Mouse (Mus musculus): ENCODE measurements around the gene Calr4.

The Calr4 gene

GRCm38 (mm10) chr4:109234185-109234584 lies at the start of gene Calr4:
Calr4 (plus strand) TSS chr4:109234485.
- no peak for DNase-seq (ENCODE audit: inconsistent ontology term)

GRCm38 (mm10) chr4:109185616-109186405 lies 48.5 kb upstream of the Calr4 start:
- DNase-seq (ENCODE audit: inconsistent ontology term): no peak

DNA sequence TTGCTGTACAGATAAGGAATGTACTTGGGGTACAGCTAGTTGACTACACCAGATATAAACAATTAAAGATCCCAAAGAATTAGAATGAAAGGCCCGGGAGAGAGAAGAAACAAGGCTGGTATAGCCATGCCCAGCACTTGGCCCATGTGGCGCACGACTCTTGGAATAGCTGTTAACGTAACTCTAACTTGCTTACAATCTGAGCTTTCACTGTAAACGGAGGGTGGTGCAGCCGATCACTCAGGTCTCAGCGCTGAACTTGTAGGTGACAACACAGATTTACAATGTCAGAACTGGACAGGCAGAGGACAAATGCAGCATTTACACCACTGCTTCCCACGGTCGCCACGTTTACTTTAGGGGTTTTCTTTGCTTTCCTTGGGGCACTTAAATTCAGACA lies 42.7 kb upstream of the Calr4 start:
- no peak for DNase-seq (ENCODE audit: inconsistent ontology term)

GRCm38 (mm10) chr4:109193886-109194285 lies 40.4 kb upstream of the Calr4 start:
- DNase-seq (ENCODE audit: inconsistent ontology term): no peak

GRCm38 (mm10) chr4:109195900-109196629 lies 38.2 kb upstream of the Calr4 start:
- no peak for DNase-seq (ENCODE audit: inconsistent ontology term)

GRCm38 (mm10) chr4:109199069-109199468 lies 35.2 kb upstream of the Calr4 start:
- DNase-seq (ENCODE audit: inconsistent ontology term): no peak

DNA sequence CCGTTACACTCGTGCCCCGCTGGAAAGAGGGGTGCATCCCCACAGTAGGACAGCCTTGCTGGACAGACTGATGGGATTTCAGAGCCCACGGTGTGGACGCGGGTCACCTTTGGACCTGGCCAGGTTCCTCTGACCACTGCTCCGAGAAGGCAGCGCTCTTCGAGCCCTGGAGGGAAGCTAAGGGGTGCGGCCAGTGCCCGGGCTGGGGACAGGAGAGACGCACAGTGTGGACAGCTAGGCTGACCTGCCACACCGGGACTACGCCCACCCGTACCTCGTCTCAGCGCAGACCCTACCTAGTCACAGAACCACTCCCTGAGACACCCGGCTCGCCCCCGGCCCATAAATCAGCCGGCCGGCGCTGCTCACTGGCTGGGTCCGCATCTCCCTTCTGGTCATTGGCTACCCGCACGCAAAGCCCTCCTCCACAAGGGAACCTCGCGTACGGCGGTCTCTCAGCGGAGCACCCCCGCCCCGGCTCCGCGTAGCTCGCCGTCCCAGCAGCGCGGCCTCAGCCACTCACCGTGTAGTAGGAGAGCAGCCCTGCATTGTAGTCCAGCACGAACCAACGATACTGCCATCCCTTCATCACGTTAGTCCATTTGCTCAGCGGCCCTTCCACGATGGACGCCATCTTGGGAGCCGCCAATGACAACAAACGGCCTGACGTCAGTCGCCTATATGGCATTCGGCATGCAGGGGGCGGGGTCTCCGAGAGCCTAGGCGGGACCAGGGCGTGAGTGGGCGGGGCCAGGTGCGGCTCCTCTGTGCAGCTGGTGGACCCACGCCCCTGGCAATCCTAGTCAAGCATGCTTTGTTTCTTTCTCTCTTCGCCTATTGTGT lies 32.5 kb upstream of the Calr4 start, which contains the start of gene Osbpl9:
Gene Osbpl9, minus strand, starts transcription at position 691 of the 843 bp plus-strand sequence.
- DNase-seq (ENCODE audit: inconsistent ontology term): peak; percentile 99

DNA sequence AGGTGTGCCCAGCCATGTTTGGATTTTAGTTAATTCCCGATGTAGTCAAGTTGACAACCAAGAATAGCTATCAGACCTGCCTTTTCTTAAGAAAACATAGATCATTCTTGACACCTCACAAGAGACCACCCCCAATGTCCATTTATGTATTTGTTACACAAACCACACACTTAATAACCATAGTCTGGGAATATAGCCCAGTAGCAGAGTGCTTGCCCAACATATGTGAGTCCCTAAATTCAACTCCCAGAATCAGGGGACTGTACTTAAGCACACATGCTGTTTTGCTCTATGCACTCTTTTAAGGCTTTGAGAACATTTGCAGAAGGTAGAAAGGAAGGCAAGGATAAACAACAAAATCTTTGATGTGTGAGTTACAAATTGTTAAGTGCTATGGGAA lies 30.4 kb upstream of the Calr4 start:
- DNase-seq (ENCODE audit: inconsistent ontology term): no peak

- peak; percentile 76 for DNase-seq (ENCODE audit: inconsistent ontology term)
Observed at GRCm38 (mm10) chr4:109204416-109204815, 29.9 kb upstream of the Calr4 start.

- DNase-seq (ENCODE audit: inconsistent ontology term): no peak
Observed at GRCm38 (mm10) chr4:109207524-109207923, 26.8 kb upstream of the Calr4 start.

DNA sequence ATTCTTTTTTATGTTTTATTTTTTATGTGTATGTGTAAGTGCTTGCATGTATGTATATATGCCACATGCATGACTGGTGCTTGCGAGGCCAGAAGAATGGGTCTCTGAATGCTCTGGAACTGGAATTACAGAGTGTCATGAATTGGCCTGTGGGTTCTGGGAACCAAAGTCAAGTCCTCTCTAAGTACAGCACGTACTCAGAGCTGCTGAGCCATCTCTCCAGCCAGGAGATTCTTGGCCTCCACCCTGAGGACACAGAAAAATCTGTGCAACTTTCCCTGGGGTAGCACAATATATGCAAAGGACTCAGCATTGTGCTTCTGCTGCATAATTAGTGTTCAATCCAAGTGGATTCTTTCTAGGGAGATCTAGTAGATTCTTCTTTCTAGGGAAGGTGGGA lies 24.0 kb upstream of the Calr4 start:
- DNase-seq (ENCODE audit: inconsistent ontology term): peak; percentile 31

GRCm38 (mm10) chr4:109210881-109211280 lies 23.4 kb upstream of the Calr4 start:
- no peak for DNase-seq (ENCODE audit: inconsistent ontology term)

GRCm38 (mm10) chr4:109213986-109214385 lies 20.3 kb upstream of the Calr4 start:
- DNase-seq (ENCODE audit: inconsistent ontology term): no peak

DNA sequence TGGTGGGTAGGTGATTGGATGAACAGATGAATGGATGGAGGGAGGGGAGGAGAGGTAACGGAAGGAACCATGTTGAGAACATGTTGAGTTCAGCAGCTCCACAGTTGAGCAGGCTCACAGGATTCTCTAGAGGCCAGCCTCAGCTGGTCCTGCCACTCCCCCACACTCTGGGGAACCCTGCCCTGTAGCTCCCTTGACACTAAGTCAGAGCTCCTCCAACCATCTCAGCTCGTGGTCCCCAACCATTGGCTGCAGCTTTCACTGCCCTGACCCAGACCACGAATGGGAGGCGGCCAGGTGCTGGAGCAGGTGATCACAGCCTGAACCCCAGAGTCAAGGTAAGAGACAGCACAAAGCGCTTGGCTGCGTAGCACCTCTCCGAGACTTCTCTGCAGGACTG lies 16.3 kb upstream of the Calr4 start:
- DNase-seq (ENCODE audit: inconsistent ontology term): no peak

GRCm38 (mm10) chr4:109220441-109220940 lies 13.8 kb upstream of the Calr4 start:
- DNase-seq (ENCODE audit: inconsistent ontology term): no peak

- no peak for DNase-seq (ENCODE audit: inconsistent ontology term)
Observed at GRCm38 (mm10) chr4:109222001-109222400, 12.3 kb upstream of the Calr4 start.

GRCm38 (mm10) chr4:109224762-109225552 lies 9.3 kb upstream of the Calr4 start:
- peak; percentile 98 for DNase-seq (ENCODE audit: inconsistent ontology term)

GRCm38 (mm10) chr4:109225606-109226005 lies 8.7 kb upstream of the Calr4 start:
- DNase-seq (ENCODE audit: inconsistent ontology term): no peak

- DNase-seq (ENCODE audit: inconsistent ontology term): no peak
Observed at GRCm38 (mm10) chr4:109226071-109226470, 8.2 kb upstream of the Calr4 start.

- no peak for DNase-seq (ENCODE audit: inconsistent ontology term)
Observed at GRCm38 (mm10) chr4:109229766-109230279, 4.5 kb upstream of the Calr4 start.
